Mouse (Mus musculus) induced T-regulatory cell, adult 2 months (primary cell): ENCODE results near the gene Cited2.
A peak's percentile ranks its signal among the peaks of the same experiment; 100 is the strongest.

ENCODE experiments used
- DNase-seq: peaks from one replicate; pipeline ENCODE4 v3.0.0-alpha.2; 2012; ENCODE audit warnings: low read depth

The Cited2 gene

GRCm38 (mm10) chr10:17723871-17724741, 1.1 kb downstream of the Cited2 start:
- DNase-seq = peak; percentile 83

GRCm38 (mm10) chr10:17725037-17725584, 2.1 kb downstream of the Cited2 start:
- no peak for DNase-seq

- DNase-seq = peak; percentile 20
Measured at GRCm38 (mm10) chr10:17725644-17726372, 2.8 kb downstream of the Cited2 start.

GRCm38 (mm10) chr10:17726373-17726720, 3.3 kb downstream of the Cited2 start:
- DNase-seq = peak; percentile 21

- no peak for DNase-seq
Measured at GRCm38 (mm10) chr10:17727161-17727925, 4.3 kb downstream of the Cited2 start.

GRCm38 (mm10) chr10:17727926-17728279, 4.9 kb downstream of the Cited2 start:
- DNase-seq = peak; percentile 79

GRCm38 (mm10) chr10:17728711-17729110, 5.7 kb downstream of the Cited2 start:
- peak; percentile 73 for DNase-seq

GRCm38 (mm10) chr10:17729476-17729875, 6.5 kb downstream of the Cited2 start:
- peak; percentile 14 for DNase-seq

- peak; percentile 93 for DNase-seq
Measured at GRCm38 (mm10) chr10:17733057-17733456, 10.0 kb downstream of the Cited2 start.

- DNase-seq = no peak
Measured at GRCm38 (mm10) chr10:17742581-17742980, 19.6 kb downstream of the Cited2 start.

GRCm38 (mm10) chr10:17752478-17752877, 29.5 kb downstream of the Cited2 start:
- no peak for DNase-seq

GRCm38 (mm10) chr10:17759772-17760171, 36.8 kb downstream of the Cited2 start:
- no peak for DNase-seq

GRCm38 (mm10) chr10:17760750-17761613, 38.0 kb downstream of the Cited2 start:
- no peak for DNase-seq

- DNase-seq = no peak
Measured at GRCm38 (mm10) chr10:17761652-17762051, 38.6 kb downstream of the Cited2 start.

- no peak for DNase-seq
Measured at GRCm38 (mm10) chr10:17762946-17763345, 39.9 kb downstream of the Cited2 start.

GRCm38 (mm10) chr10:17769856-17770255, 46.8 kb downstream of the Cited2 start:
- no peak for DNase-seq

- peak; percentile 93 for DNase-seq
Measured at GRCm38 (mm10) chr10:17772364-17772763, 49.3 kb downstream of the Cited2 start.

GRCm38 (mm10) chr10:17774366-17774765, 51.3 kb downstream of the Cited2 start:
- DNase-seq = no peak

- DNase-seq = peak; percentile 83
Measured at GRCm38 (mm10) chr10:17775079-17775478, 52.1 kb downstream of the Cited2 start.
